Mouse (Mus musculus) midbrain, embryonic 16.5 days (tissue): ENCODE measurements at regions not wholly inside any gene's neighbourhood (a gene's known extent, or its start where the extent isn't known, plus 50 kb on each side); places are given as distances from the start of the nearest gene placed in this dataset.

Experiments
- ATAC-seq: fragments of 200-750 bp; cut with Nextera tagmentation; 2 replicates; pipeline ENCODE4 v1.8.0; 2017; ENCODE audit warnings: moderate TSS enrichment
- H3K27ac ChIP-seq: fragments of 300-500 bp; sonication (generic); 2 replicates; pipeline ENCODE4 v1.5.1; 2014; ENCODE audit warnings: mild to moderate bottlenecking, low read length, mixed read lengths
- H3K27me3 ChIP-seq: fragments of 300-500 bp; sonication (generic); 2 replicates; pipeline ENCODE4 v1.6.1; 2014; ENCODE audit warnings: low read depth, low read length, mixed read lengths; ENCODE audit not compliant: control insufficient read depth, insufficient read depth
- H3K36me3 ChIP-seq: fragments of 300-500 bp; sonication (generic); 2 replicates; pipeline ENCODE4 v1.6.1; 2014; ENCODE audit warnings: mild to moderate bottlenecking, low read length, moderate library complexity, mixed read lengths; ENCODE audit not compliant: control insufficient read depth, insufficient read depth
- H3K4me1 ChIP-seq: fragments of 300-500 bp; sonication (generic); 2 replicates; pipeline ENCODE4 v1.6.1; 2014; ENCODE audit warnings: mild to moderate bottlenecking, low read length, mixed read lengths; ENCODE audit not compliant: control insufficient read depth, insufficient read depth
- H3K4me2 ChIP-seq: fragments of 300-500 bp; sonication (generic); 2 replicates; pipeline ENCODE4 v1.6.1; 2014; ENCODE audit warnings: mild to moderate bottlenecking, low read length, mixed read lengths
- H3K4me3 ChIP-seq: fragments of 300-500 bp; sonication (generic); 2 replicates; pipeline ENCODE4 v1.5.1; 2014; ENCODE audit warnings: low read depth, mild to moderate bottlenecking, low read length, moderate library complexity, mixed read lengths
- H3K9ac ChIP-seq: fragments of 300-500 bp; sonication (generic); 2 replicates; pipeline ENCODE4 v1.6.1; 2014; ENCODE audit warnings: low read depth, low read length, mixed read lengths
- H3K9me3 ChIP-seq: fragments of 300-500 bp; sonication (generic); replicated peaks from 2 replicates; pipeline ENCODE4 v1.6.1; 2014; ENCODE audit warnings: mild to moderate bottlenecking, low read length, mixed read lengths; ENCODE audit not compliant: control insufficient read depth, poor library complexity, severe bottlenecking
- WGBS: fragments of 180-500 bp; shearing (Covaris S2); extraction: QIAGEN DNeasy Blood & Tissue Kit; methylation state at CpG from one replicate; pipeline ENCODE4 v1.1.7; 2014; 5-methylcytosine and 5-hydroxymethylcytosine counted together

DNA sequence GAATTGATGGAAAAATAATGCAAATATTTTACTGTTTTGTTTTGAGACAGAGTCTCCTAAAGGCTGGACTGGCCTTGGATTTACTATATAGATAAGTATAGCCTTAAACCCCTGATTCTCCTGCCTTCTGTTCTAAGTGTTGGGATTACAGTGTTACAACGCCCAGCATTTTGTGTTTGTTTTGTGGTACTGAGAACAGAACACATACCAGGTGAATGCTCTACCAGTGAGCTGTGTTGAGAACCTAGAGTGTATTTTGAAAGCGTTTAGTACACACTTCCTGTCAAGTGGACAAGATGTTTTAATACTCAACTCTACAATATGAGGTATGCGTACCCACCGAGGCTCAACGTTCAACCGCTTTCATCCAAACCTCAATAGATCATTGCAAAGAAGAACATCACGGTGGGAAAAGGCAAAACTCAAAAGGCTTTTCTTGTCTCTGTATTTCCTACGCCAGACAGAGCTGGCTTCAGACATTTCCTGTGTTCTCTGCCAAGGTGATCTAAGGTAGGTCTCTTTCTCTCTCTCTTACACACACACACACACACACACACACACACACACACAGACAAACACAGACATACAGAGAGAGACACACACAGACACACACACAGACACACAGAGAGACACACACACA lies 104.3 kb upstream of the Cpm start:
- H3K9ac ChIP-seq, result no peak overlapping the region
- H3K27me3 ChIP-seq, result no peaks in the 10 kb centered on the region
- no peaks in the 10 kb centered on the region for H3K9me3 ChIP-seq
- H3K27ac ChIP-seq, result no peak overlapping the region
- H3K4me1 ChIP-seq, result no peaks in the 10 kb centered on the region
- no peak for ATAC-seq
- H3K36me3 ChIP-seq, result no peaks in the 10 kb centered on the region
- H3K4me3 ChIP-seq, result no peak overlapping the region
- whole genome bisulfite sequencing, result 83% methylated on average over 8 of the region's 8 CpGs
- no peak overlapping the region for H3K4me2 ChIP-seq

DNA sequence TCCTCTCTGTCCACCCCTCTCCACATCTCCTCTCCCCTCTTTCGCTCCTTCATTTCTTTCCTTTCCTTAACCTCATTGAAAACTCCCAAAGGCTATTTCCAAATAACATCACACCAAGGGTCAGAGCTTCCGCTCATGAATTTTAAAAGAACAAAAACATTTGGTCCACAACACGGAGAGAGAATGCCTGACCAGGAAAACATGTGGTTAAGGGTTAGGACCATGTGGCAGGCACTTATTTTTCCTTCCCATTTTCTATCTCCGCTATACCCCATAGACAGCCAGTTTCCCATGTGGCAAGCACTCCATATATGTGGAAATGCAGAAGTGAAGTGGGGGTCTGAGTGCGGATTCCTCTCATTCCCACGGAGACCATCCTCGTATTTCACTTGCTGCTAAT lies 105.2 kb upstream of the Cpm start:
- Histone ChIP-seq H3K9ac (no peak overlapping the region), H3K27ac (no peak overlapping the region), H3K36me3 (no peaks in the 10 kb centered on the region), H3K4me1 (no peaks in the 10 kb centered on the region), H3K27me3 (no peaks in the 10 kb centered on the region), H3K9me3 (no peaks in the 10 kb centered on the region), H3K4me3 (no peak overlapping the region), H3K4me2 (no peak overlapping the region)
- WGBS, result 84% methylated on average over 7 of the region's 7 CpGs
- no peak for ATAC-seq

DNA sequence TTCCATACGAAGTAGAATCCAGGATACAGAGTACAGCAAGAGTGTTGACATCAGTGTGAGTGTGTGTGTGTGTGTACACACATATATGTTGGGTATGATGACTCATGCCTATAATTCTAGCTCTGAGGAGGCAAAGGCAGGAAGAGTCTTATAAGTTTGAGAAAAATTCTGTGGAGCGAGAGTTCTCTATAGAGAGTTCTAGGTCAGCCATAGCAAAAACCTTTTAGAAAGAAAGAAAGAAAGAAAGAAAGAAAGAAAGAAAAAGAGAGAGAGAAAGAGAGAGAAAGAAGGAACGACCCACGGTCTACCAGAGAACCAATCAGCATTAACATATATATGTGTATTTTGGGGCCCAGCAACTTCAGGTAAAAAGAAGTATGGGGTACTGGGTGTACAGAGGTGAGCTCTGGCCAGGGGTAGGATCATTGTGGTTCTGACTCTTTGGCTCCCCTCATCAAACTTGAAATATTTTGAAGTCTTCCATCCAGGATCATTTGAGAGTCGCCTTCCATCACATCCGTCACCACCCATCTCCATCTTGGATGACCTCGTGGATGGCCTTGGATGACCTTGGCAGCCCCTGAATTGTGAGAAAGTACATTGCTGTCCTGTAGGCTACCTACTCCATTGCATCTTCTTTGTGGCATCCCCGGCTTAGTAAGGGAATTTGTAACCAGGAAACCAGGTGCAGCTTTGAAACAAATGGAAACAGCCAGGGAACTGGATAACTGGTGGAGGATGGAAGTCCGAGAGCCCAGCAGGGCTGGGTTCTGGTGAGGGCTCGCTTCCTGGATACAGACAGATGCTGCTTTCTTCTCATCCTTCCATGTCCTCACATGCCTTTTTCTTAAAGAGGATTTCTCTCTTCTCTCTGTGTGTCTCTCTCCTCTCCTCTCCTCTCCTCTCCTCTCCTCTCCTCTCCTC lies 106.1 kb upstream of the Cpm start:
- Histone ChIP-seq H3K27ac (no peak overlapping the region), H3K9me3 (no peaks in the 10 kb centered on the region), H3K9ac (no peak overlapping the region), H3K4me3 (no peak overlapping the region), H3K27me3 (no peaks in the 10 kb centered on the region), H3K36me3 (no peaks in the 10 kb centered on the region), H3K4me2 (no peak overlapping the region), H3K4me1 (no peaks in the 10 kb centered on the region)
- no peak for ATAC-seq
- 89% methylated on average over 10 of the region's 10 CpGs for WGBS

DNA sequence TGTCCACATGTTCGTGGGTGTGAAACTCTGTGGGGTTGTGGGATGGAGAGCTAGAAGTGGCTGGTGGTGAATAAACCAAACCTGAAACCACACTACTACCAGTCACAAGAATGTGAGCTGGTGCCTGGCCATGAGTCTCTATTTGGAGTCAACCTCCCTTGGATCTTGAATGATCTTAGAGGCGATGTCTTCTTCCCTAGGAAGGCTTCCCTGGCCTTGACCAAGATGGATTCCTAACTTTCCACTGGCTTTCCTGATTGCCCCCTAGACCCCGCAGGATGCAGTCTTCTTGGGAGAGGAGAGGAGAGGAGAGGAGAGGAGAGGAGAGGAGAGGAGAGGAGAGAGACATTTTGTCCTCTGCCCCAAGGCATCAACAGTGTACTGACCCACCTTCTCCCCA lies 106.9 kb upstream of the Cpm start:
- Histone ChIP-seq H3K36me3 (no peaks in the 10 kb centered on the region), H3K4me1 (no peaks in the 10 kb centered on the region), H3K4me3 (no peak overlapping the region), H3K27me3 (no peaks in the 10 kb centered on the region), H3K27ac (no peak overlapping the region), H3K9me3 (no peaks in the 10 kb centered on the region), H3K9ac (no peak overlapping the region), H3K4me2 (no peak overlapping the region)
- ATAC-seq, result no peak
- 85% methylated on average over 2 of the region's 3 CpGs for WGBS

DNA sequence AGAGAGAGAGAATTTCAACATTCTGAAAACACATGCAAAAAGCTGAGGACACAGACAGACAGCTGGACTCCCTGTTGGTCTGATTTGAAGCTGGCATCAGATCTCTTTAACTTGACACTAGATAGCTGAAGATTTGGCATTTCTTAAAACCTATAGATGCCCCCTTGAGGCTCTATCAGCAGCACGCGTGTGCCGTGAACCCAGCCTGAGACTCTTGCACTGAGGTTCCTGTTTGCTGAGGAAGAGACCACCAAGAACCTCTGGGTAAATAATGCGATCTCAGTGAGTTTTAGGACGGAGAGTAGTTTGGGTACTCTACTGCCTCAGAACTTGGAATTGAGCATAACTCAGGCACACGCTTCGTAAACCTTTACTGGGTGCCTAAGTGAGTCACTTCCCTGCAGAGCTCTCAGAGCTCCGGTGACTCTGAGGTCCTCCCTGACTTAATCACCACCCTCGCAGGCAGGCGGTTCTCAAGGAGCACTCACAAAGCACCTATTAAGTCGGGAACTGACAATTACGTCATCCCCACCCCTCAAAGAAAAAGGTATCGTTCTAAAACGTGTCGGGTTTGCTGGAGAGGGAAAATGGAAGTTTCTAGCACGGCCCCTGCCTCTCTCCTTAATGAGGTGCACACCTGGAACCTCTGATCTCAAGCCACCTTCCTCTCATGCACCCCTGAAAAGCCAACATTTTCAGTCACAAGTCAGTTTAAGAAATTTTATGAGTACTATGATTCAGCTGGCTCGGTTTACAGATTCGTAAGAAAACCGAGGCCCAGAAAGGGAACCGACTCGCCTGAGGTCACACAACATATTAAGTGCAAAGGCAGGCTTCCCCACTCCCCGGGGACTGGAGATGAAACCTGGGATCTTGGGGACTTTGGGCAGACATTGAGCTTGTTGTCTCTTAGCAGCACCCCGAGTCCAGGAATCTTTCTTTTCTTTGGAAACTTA lies 107.7 kb upstream of the Cpm start:
- H3K4me2 ChIP-seq, result no peak overlapping the region
- whole genome bisulfite sequencing, result 74% methylated on average over 23 of the region's 23 CpGs
- H3K9ac ChIP-seq, result no peak overlapping the region
- no peak for ATAC-seq
- no peaks in the 10 kb centered on the region for H3K27me3 ChIP-seq
- H3K4me3 ChIP-seq, result no peak overlapping the region
- no peaks in the 10 kb centered on the region for H3K9me3 ChIP-seq
- H3K36me3 ChIP-seq, result no peaks in the 10 kb centered on the region
- H3K27ac ChIP-seq, result no peak overlapping the region
- H3K4me1 ChIP-seq, result no peaks in the 10 kb centered on the region

DNA sequence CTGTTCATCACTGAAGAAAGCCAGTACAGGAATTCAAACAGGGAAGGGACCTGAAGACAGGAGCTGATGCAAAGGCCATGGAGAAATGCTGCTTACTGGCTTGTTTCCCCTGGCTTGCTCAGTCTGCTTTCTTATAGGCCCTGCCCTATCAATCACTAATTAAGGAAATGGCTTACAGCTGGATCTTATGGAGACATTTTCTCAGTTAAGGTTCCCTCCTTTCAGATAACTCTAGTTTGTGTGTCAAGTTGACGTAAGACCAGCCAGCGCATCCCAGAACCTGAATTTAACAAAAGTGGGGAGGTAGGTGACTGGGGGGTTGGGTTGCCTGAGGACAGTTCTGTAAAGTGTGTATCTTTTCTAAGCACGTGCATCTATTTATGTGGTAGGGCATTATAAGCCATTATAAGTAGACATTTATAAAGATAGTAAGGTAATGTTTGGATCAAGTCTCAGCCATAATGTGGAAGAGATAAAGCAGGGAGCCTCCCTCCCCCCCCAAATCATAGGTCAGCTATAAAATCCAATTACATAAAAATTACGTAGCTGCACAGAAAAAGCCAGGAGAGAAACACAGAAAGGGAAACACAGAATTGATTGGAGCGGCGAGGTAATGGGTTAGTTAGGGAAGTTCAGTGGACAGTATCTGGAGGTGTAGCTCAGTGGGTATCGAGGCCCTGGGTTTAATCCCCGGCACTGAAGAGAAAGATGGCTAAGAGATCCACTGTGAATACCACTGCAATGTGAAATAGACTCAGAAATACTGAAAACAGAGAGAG lies 108.6 kb upstream of the Cpm start:
- Histone ChIP-seq H3K9ac (no peak overlapping the region), H3K36me3 (no peaks in the 10 kb centered on the region), H3K27me3 (no peaks in the 10 kb centered on the region), H3K9me3 (no peaks in the 10 kb centered on the region), H3K27ac (no peak overlapping the region), H3K4me2 (no peak overlapping the region), H3K4me1 (no peaks in the 10 kb centered on the region), H3K4me3 (no peak overlapping the region)
- no peak for ATAC-seq
- 93% methylated on average over 8 of the region's 8 CpGs for WGBS

DNA sequence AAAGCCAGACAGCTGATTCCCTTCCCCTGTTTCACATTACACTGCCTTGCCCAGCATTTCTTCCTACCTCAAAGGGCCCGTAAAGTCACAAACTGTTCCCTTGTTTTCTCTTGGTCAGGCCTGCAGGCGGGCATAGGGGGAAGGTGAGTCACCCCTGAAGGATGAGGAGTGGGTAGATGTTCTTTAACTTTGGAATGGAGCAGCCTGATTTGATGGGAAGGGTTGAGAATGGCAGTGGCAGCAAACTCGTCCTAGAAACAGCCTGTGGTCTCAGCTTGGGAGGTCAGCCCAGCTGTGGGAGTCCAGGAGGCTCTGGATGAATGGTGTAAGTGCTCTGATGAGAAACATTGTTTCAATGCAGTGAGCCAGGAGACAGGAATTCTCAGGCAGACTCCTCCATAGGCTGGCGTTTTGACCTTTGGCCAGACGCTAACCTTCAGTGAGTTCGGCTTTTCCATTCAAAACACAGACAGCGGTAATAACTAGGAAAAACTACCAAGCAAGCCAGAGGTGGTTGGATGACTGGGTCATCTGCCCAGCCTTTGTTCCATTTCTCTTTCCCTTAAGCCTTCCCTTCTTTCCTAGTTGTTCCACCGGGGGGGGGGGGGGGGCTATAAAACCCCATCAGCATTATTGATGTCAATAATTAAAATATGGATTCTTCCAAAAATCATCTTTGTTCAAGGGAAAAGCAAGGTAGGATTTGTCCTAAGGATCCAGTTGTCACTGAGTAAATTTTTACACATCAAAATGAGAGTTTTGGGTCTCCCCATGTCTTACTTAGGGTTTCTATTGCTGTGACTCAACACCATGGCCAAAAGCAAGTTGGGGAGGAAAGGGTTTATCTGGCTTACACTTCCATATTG lies 109.4 kb upstream of the Cpm start:
- no peaks in the 10 kb centered on the region for H3K36me3 ChIP-seq
- H3K4me3 ChIP-seq, result no peak overlapping the region
- no peaks in the 10 kb centered on the region for H3K9me3 ChIP-seq
- H3K27me3 ChIP-seq, result no peaks in the 10 kb centered on the region
- 41% methylated on average over 8 of the region's 8 CpGs for WGBS
- no peaks in the 10 kb centered on the region for H3K4me1 ChIP-seq
- H3K4me2 ChIP-seq, result no peak overlapping the region
- ATAC-seq, result no peak
- H3K27ac ChIP-seq, result no peak overlapping the region
- no peak overlapping the region for H3K9ac ChIP-seq
